Mouse (Mus musculus) hematopoietic stem cell, adult 5-6 weeks (primary cell): Measurements from ENCODE around the gene Olfr1446. TPM values are rescaled to one million over a fixed set of nuclear protein-coding genes. Genes with fewer than 3 reads are reported as not detected.

Experiments used
- ATAC-seq, 2 experiments: fragments of 125-278 bp in 1 of 2; replicated peaks in 1 of 2; 2 replicates each; pipeline ENCODE4 v1.8.0; 2016 to 2017; ENCODE audit warnings: inconsistent platforms in 2 of 2, mild to moderate bottlenecking in 2 of 2, moderate number of reproducible peaks in 2 of 2, low read depth in 1 of 2, moderate TSS enrichment in 1 of 2; ENCODE audit not compliant: low FRiP score in 2 of 2, poor library complexity in 2 of 2, severe bottlenecking in 2 of 2, insufficient read depth in 1 of 2, low TSS enrichment in 1 of 2
- total RNA-seq: library from RNA; stranded (forward); fragments of 172-1452, 232-1000 nt; gene quantifications from 2 replicates; pipeline ENCODE4 v1.2.3, GENCODE M21; 2017

Olfr1446 gene
- total RNA-seq, result not detected in 2 replicates

DNA sequence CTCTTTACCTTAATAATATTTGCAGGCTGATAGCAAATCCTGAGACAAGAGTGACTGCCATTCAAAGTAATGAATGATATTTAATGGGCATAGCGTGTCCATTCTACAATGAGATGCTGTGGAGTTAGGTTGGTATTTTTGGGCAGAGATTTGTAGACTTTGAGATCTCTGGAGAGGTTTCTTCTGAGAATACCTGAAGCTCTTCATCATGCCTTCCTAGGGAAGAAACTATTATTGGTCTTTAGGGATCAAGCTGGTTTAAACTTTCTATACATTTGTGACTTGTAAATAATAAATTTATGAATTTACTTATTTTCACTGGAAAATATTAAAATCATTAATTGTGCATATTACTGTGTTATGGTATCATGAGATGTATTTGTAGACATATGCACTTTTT lies at the start of gene Olfr1446:
Gene Olfr1446, minus strand, starts transcription at position 101 of the 400 bp plus-strand sequence.
- no peak for ATAC-seq

DNA sequence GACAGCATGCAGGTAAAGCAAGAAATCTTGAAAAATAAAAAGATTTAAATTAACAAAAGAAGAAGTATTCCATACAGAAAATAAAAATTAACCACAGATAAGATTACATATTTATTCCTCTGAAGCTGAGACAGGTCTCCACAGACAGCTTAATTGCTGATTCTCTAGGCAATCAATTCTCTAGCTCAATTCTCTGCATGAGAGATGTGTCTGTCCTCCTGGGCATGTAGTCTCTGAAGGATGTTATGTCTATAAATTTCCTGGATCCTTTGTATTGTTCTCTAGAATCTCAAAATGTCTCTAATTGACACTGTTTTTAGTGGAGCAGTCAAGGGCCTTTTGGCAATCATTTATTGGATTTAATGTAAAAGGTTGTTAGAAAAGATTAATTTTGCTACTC lies 37.2 kb upstream of the Olfr1446 start, which contains the start of gene Olfr1449:
Gene Olfr1449, plus strand, starts transcription at position 301 of the 400 bp plus-strand sequence.
- ATAC-seq, result no peak

DNA sequence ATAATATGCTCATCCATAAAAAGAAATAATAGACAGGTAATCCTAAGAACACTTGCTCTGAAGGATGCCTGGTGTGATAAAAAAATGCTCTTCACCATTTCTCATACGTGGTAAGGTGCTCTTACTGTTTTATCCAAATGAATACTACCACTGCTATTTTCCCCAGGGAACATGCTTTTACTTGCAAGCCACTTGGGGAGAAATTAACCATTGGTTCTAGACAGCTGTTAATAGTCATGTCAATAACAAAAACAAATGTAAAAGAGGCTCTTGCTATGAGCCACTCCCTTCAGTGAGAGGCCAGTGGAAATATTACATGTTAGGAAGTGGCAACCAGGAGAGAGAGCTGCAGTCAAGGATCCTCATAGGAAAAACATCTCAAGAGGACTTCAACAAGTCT lies 31.0 kb upstream of the Olfr1446 start, which contains the start of gene Olfr1448:
Gene Olfr1448, minus strand, starts transcription at position 101 of the 400 bp plus-strand sequence.
- no peak for ATAC-seq

DNA sequence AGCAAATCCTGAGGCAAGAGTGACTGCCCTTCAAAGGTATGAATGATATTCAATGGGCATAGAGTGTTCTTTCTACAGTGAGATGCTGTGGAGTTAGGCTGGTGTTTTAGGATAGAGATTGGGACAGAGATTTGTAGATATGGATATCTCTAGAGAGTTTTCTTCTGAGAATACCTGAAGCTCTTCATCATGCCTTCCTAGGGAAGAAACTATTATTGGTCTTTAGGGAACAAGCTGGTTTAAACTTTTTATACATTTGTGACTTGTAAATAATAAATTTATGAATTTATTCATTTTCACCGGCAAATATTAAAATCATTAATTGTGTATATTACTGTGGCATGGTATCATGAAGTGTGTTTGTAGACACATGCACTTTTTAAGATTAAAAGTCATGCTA lies 10.3 kb upstream of the Olfr1446 start, which contains the start of gene Olfr1447:
Gene Olfr1447, minus strand, starts transcription at position 101 of the 400 bp plus-strand sequence.
- no peak for ATAC-seq

DNA sequence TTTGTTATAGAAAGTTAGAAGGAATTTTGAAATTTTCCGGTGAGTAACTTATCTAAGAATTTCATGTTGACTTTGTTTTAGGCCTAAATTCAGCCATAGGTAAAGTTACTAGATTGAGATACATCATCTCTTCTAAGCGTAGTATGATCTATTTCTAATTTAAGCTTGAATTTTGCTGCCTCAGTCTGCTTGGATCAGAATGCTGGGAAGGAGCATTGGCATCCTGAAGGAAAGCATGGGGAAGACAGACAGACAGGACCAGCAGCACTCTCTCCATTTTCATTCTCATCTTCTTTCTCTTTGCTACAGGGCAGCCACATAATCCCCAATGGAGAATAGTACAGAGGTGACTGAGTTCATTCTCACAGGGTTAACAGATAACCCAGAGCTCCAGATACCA lies 9.8 kb downstream of the Olfr1446 start, which contains the start of gene Olfr1445:
Gene Olfr1445, plus strand, starts transcription at position 301 of the 400 bp plus-strand sequence.
- no peak for ATAC-seq

DNA sequence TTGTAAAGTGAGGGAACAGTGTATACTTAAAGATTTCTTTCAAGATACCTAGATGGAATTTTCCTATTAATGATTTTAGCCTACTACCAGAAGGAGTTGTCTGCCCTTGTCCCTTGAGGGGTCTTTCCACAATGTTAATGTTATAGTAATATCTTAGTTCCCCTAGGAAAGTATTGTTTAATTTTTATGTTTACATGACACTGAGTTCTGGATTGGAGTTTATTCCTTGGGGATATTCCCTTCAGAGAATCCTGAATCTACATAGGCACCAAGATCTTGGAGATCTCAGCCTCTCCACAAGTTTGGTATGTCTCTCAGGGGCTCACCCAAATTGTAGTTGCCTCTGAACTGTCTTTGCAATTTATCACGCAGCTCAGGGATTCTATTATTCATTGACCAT lies 36.3 kb downstream of the Olfr1446 start, which contains the start of gene Olfr1444:
Gene Olfr1444, plus strand, starts transcription at position 301 of the 400 bp plus-strand sequence.
- ATAC-seq, result no peak

DNA sequence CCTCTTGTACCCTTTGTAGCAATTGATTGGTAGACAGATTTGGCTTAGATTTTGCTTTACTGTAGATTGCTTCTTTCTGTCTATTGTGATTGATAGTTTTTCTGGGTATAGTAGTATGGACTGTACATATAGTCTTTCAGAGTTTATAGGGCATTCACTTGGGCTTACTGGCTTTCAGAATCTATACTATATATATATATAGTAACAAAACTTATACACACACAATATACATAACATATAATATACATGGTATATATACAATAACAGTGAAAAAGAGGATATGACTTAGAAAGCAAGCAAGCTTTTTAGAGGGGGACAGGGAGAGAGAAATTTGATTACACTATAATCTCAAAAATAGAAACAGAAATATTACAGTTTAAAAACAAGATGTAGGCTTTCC lies 46.9 kb downstream of the Olfr1446 start, which contains the start of gene Gm5244:
Gene Gm5244, plus strand, starts transcription at position 301 of the 400 bp plus-strand sequence.
- ATAC-seq, result no peak

DNA sequence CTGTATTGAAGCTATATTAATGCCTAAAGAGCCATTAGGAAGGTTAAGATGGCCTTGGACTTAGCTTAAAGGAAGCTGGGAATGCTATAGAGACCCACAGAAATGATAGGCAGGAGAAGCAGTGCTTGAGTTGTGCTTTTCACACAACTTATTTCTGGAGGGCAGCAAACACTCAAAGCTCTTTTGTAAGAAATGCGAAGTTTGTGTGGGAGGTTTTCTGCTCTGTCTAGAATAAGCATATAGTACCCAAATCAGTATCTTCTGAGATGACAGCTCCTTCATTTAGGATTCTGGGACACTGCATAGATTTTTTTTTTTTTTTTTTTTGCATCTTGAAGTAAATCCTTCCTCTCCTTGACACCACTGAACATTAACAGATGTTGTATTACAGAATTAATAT lies 54.8 kb downstream of the Olfr1446 start:
- ATAC-seq, result no peak

Other genes starting within 250 kb of the Olfr1446 start
- gene Olfr1442, start 223.1 kb downstream of the Olfr1446 start, total RNA-seq, result not detected in 2 replicates
- not detected in 2 replicates for gene Olfr1443, start 215.4 kb downstream of the Olfr1446 start, total RNA-seq
- not detected in 2 replicates for gene Keg1, start 197.7 kb downstream of the Olfr1446 start, total RNA-seq
- gene Cntf, start 127.9 kb downstream of the Olfr1446 start, total RNA-seq, result 0.63 and 1.1 TPM in 2 replicates
- 112 and 128 TPM in 2 replicates for gene Zfp91, start 97.4 kb downstream of the Olfr1446 start, total RNA-seq
- 4.4 and 5.2 TPM in 2 replicates for gene Lpxn, start 97.3 kb downstream of the Olfr1446 start, total RNA-seq
- not detected in 2 replicates for gene Gm5244, start 46.8 kb downstream of the Olfr1446 start, total RNA-seq
- gene Olfr1444, start 36.2 kb downstream of the Olfr1446 start, total RNA-seq, result not detected in 2 replicates
- gene Olfr1445, start 9.7 kb downstream of the Olfr1446 start, total RNA-seq, result not detected in 2 replicates
- not detected in 2 replicates for gene Olfr1447, start 10.2 kb upstream of the Olfr1446 start, total RNA-seq
- gene Olfr1448, start 30.9 kb upstream of the Olfr1446 start, total RNA-seq, result not detected in 2 replicates
- gene Olfr1449, start 37.3 kb upstream of the Olfr1446 start, total RNA-seq, result not detected in 2 replicates
- gene Olfr1450, start 56.7 kb upstream of the Olfr1446 start, total RNA-seq, result not detected in 2 replicates
- gene Olfr1451, start 101.5 kb upstream of the Olfr1446 start, total RNA-seq, result not detected in 2 replicates
- not detected in 2 replicates for gene Olfr1453, start 134.8 kb upstream of the Olfr1446 start, total RNA-seq
- gene Olfr1454, start 167.1 kb upstream of the Olfr1446 start, total RNA-seq, result not detected in 2 replicates
- gene Olfr1457, start 204.4 kb upstream of the Olfr1446 start, total RNA-seq, result not detected in 2 replicates
- gene Olfr1458, start 213.3 kb upstream of the Olfr1446 start, total RNA-seq, result not detected in 2 replicates